Mouse (Mus musculus) liver, adult 2 months (tissue): ENCODE measurements at regions not wholly inside any gene's neighbourhood (a gene's known extent, or its start where the extent isn't known, plus 50 kb on each side); places are given as distances from the start of the nearest gene placed in this dataset.

ENCODE experiments used
- CTCF ChIP-seq: fragments of 200-500 bp; IDR thresholded peaks from 2 replicates; pipeline ENCODE4 v1.5.1; 2011; ENCODE audit warnings: low read depth, low read length, control low read depth
- POLR2A ChIP-seq: fragments of 200-500 bp; IDR thresholded peaks from 2 replicates; pipeline ENCODE4 v1.6.1; 2011; ENCODE audit warnings: low read length, control low read depth; ENCODE audit not compliant: insufficient read depth; ENCODE audit errors: extremely low read depth

- TF ChIP-seq CTCF: peak; percentile 47
- TF ChIP-seq POLR2A: no peak
Measured at GRCm38 (mm10) chr11:7862547-7862946, 648.8 kb upstream of the Igfbp3 start.
